Mouse (Mus musculus): ENCODE data around the gene Mesp2.

DNA sequence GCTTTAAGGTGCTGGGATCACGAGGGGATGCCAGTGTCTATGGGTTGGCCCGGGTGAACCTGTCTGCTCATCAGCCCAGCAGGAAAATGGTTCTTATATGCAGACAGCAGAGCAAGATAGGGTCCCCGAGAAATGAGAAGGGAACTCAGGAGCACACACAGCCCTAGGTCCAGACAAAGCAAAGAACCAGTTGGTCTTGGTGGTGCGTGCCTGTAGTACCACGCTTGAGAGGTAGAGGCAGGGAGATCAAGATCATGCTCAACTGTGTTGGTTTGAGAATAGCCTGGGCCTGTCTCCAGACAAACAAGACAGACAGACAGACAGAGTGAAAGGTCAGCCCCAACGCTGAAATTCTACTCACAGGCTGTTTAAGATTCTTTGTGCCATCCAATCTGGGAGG lies 11.0 kb upstream of the Mesp2 start:
- TF ChIP-seq POLR2A (IDR thresholded peaks at IDR 0.05; ENCODE audit: borderline replicate concordance, control insufficient read depth, low read depth, low read length) (no peak), CTCF (IDR thresholded peaks at IDR 0.05; ENCODE audit: control insufficient read depth, insufficient read depth, low read length) (no peak)

All from bone marrow, adult 2 months (tissue).